Mouse (Mus musculus) embryonic fibroblast, embryonic 13.5 days (primary cell): ENCODE data around the gene Lrrc4c. TPM values are rescaled to one million over a fixed set of nuclear protein-coding genes. Genes with fewer than 3 reads are reported as not detected.

Source experiments
- H3K27ac ChIP-seq: 2 replicates; pipeline ENCODE4 v1.5.1; 2012; ENCODE audit warnings: low read length, control low read depth, inconsistent platforms; ENCODE audit not compliant: insufficient read depth
- H3K4me1 ChIP-seq: 2 replicates; pipeline ENCODE4 v1.6.1; 2011; ENCODE audit warnings: low read length; ENCODE audit not compliant: control insufficient read depth, insufficient read depth
- H3K4me3 ChIP-seq: 2 replicates; pipeline ENCODE4 v1.5.1; 2011; ENCODE audit warnings: mild to moderate bottlenecking, control low read depth, low read length; ENCODE audit not compliant: insufficient read depth
- CTCF ChIP-seq: IDR thresholded peaks from 2 replicates; pipeline ENCODE4 v1.5.1; 2011; ENCODE audit warnings: mild to moderate bottlenecking, control low read depth, low read length, moderate library complexity, borderline replicate concordance; ENCODE audit not compliant: insufficient read depth
- POLR2A ChIP-seq: IDR thresholded peaks from 2 replicates; pipeline ENCODE4 v1.6.1; 2011; ENCODE audit warnings: low read depth, mild to moderate bottlenecking, control low read depth, low read length, moderate library complexity
- polyA plus RNA-seq: library from polyadenylated mRNA; stranded (reverse); fragments of >200 nt; gene quantifications from 2 replicates; pipeline ENCODE4 v1.2.4, GENCODE M21; 2011; ENCODE audit warnings: low read depth; ENCODE audit not compliant: missing spikeins, insufficient read length

The Lrrc4c gene
- polyA plus RNA-seq, 1 experiment = 6.3 TPM

- TF ChIP-seq POLR2A (no peak), CTCF (0 out of 2 replicates have a peak, but pooled peaks have one; percentile 16)
- Histone ChIP-seq H3K4me1 (no peaks in the 10 kb centered on the region), H3K27ac (no peak overlapping the region)
Observed at GRCm38 (mm10) chr2:96337354-96337753, 19.4 kb downstream of the Lrrc4c start.

GRCm38 (mm10) chr2:96401186-96401811 lies 83.3 kb downstream of the Lrrc4c start:
- Histone ChIP-seq H3K4me1 (no peaks in the 10 kb centered on the region), H3K27ac (no peak overlapping the region), H3K4me3 (no peak overlapping the region)
- TF ChIP-seq CTCF (no peak), POLR2A (no peak)

More at GRCm38 (mm10) chr2:96337354-96337753, 19.4 kb downstream of the Lrrc4c start:
- no peak overlapping the region for H3K4me3 ChIP-seq

GRCm38 (mm10) chr2:96402514-96402913 lies 84.5 kb downstream of the Lrrc4c start:
- Histone ChIP-seq H3K4me1 (no peaks in the 10 kb centered on the region), H3K27ac (no peak overlapping the region), H3K4me3 (no peak overlapping the region)
- no peak for TF ChIP-seq POLR2A
- TF ChIP-seq CTCF = no peak

GRCm38 (mm10) chr2:96406856-96407255 lies 88.9 kb downstream of the Lrrc4c start:
- no peak for TF ChIP-seq CTCF
- no peak for TF ChIP-seq POLR2A
- Histone ChIP-seq H3K27ac (no peak overlapping the region), H3K4me3 (no peak overlapping the region), H3K4me1 (no peaks in the 10 kb centered on the region)

- H3K4me3 ChIP-seq = no peak overlapping the region
- no peak overlapping the region for H3K27ac ChIP-seq
- no peak for TF ChIP-seq POLR2A
- no peak for TF ChIP-seq CTCF
- no peaks in the 10 kb centered on the region for H3K4me1 ChIP-seq
Observed at GRCm38 (mm10) chr2:96411182-96411581, 93.2 kb downstream of the Lrrc4c start.

- no peak overlapping the region for H3K27ac ChIP-seq
- H3K4me1 ChIP-seq = no peaks in the 10 kb centered on the region
- TF ChIP-seq CTCF (no peak), POLR2A (no peak)
- H3K4me3 ChIP-seq = no peak overlapping the region
Observed at GRCm38 (mm10) chr2:96461566-96461965, 143.6 kb downstream of the Lrrc4c start.

GRCm38 (mm10) chr2:96475674-96476073 lies 157.7 kb downstream of the Lrrc4c start:
- no peaks in the 10 kb centered on the region for H3K4me1 ChIP-seq
- H3K27ac ChIP-seq = no peak overlapping the region
- TF ChIP-seq POLR2A (no peak), CTCF (no peak)
- H3K4me3 ChIP-seq = no peak overlapping the region

- no peaks in the 10 kb centered on the region for H3K4me1 ChIP-seq
- no peak for TF ChIP-seq POLR2A
- H3K4me3 ChIP-seq = no peak overlapping the region
- no peak overlapping the region for H3K27ac ChIP-seq
Observed at GRCm38 (mm10) chr2:96499116-96499882, 181.3 kb downstream of the Lrrc4c start.

- Histone ChIP-seq H3K27ac (no peak overlapping the region), H3K4me3 (no peak overlapping the region), H3K4me1 (no peaks in the 10 kb centered on the region)
- no peak for TF ChIP-seq CTCF
- TF ChIP-seq POLR2A = no peak
Observed at GRCm38 (mm10) chr2:96504140-96504539, 186.2 kb downstream of the Lrrc4c start.

- Histone ChIP-seq H3K4me3 (no peak overlapping the region), H3K4me1 (no peaks in the 10 kb centered on the region), H3K27ac (no peak overlapping the region)
- TF ChIP-seq CTCF = no peak
- no peak for TF ChIP-seq POLR2A
Observed at GRCm38 (mm10) chr2:96505641-96506040, 187.7 kb downstream of the Lrrc4c start.
